Mouse (Mus musculus) kidney, embryonic 14.5 days (tissue): ENCODE data around the gene Rnf130. TPM values are rescaled to one million over a fixed set of nuclear protein-coding genes. Genes with fewer than 3 reads are reported as not detected.

Experiments used
- ATAC-seq: fragments of 200-750 bp; cut with Nextera tagmentation; 2 replicates; pipeline ENCODE4 v1.8.0; 2017; ENCODE audit warnings: moderate number of reproducible peaks, mild to moderate bottlenecking, moderate TSS enrichment, moderate library complexity; ENCODE audit not compliant: low FRiP score, low TSS enrichment
- H3K27ac ChIP-seq: fragments of 300-500 bp; sonication (generic); 2 replicates; pipeline ENCODE4 v1.5.1; 2014; ENCODE audit warnings: low read depth, mild to moderate bottlenecking, low read length, moderate library complexity, mixed read lengths
- H3K27me3 ChIP-seq: fragments of 300-500 bp; sonication (generic); 2 replicates; pipeline ENCODE4 v1.6.1; 2014; ENCODE audit warnings: mild to moderate bottlenecking, low read length; ENCODE audit not compliant: control insufficient read depth, insufficient read depth
- H3K36me3 ChIP-seq: fragments of 300-500 bp; sonication (generic); 2 replicates; pipeline ENCODE4 v1.6.1; 2014; ENCODE audit warnings: low read length, mixed read lengths; ENCODE audit not compliant: control insufficient read depth, insufficient read depth
- H3K4me1 ChIP-seq: fragments of 300-500 bp; sonication (generic); 2 replicates; pipeline ENCODE4 v1.6.1; 2014; ENCODE audit warnings: low read length, mixed read lengths; ENCODE audit not compliant: control insufficient read depth, insufficient read depth
- H3K4me2 ChIP-seq: fragments of 300-500 bp; sonication (generic); replicated peaks from 2 replicates; pipeline ENCODE4 v1.6.1; 2014; ENCODE audit warnings: low read depth, mild to moderate bottlenecking, low read length
- H3K4me3 ChIP-seq: fragments of 300-500 bp; sonication (generic); 2 replicates; pipeline ENCODE4 v1.5.1; 2014; ENCODE audit warnings: mild to moderate bottlenecking, low read length
- H3K9ac ChIP-seq: fragments of 300-500 bp; sonication (generic); 2 replicates; pipeline ENCODE4 v1.6.1; 2014; ENCODE audit warnings: low read depth, mild to moderate bottlenecking, low read length, moderate library complexity
- H3K9me3 ChIP-seq: fragments of 300-500 bp; sonication (generic); 2 replicates; pipeline ENCODE4 v1.6.1; 2016; ENCODE audit warnings: low read length; ENCODE audit not compliant: control insufficient read depth
- WGBS: fragments of 180-500 bp; shearing (Covaris S2); extraction: QIAGEN DNeasy Blood & Tissue Kit; methylation state at CpG from one replicate; pipeline ENCODE4 v1.1.7; 2014; 5-methylcytosine and 5-hydroxymethylcytosine counted together
- polyA plus RNA-seq: library from polyadenylated mRNA; unstranded; fragments of >200 nt; fragmentation: Nextera tagmentation; extraction: Ambion mirVana; gene quantifications from 2 replicates; pipeline ENCODE4 v1.2.1, GENCODE M21; 2014

Rnf130 gene
- polyA plus RNA-seq, 1 experiment from 2014 or later = 69.3 TPM

- 94% methylated on average over 6 of the region's 6 CpGs for WGBS
- ATAC-seq = no peak
Measured at GRCm38 (mm10) chr11:50132265-50132664, 107.1 kb downstream of the Rnf130 start.

GRCm38 (mm10) chr11:50134136-50134859 is 109.2 kb downstream of the Rnf130 start:
- Histone ChIP-seq H3K4me3 (no peak overlapping the region), H3K9ac (no peak overlapping the region), H3K27ac (no peak overlapping the region), H3K4me1 (peaks cover 8% of the 10 kb centered on the region; the same call in 1 of the 2 replicates), H3K9me3 (no peaks in the 10 kb centered on the region), H3K36me3 (peaks cover 30% of the 10 kb centered on the region), H3K4me2 (no peak overlapping the region), H3K27me3 (no peaks in the 10 kb centered on the region)
- ATAC-seq = no peak
- 77% methylated on average over 10 of the region's 10 CpGs for WGBS

More at GRCm38 (mm10) chr11:50132265-50132664, 107.1 kb downstream of the Rnf130 start:
- H3K27me3 ChIP-seq = no peaks in the 10 kb centered on the region
- peaks cover 8% of the 10 kb centered on the region; the same call in 1 of the 2 replicates for H3K4me1 ChIP-seq
- H3K9me3 ChIP-seq = no peaks in the 10 kb centered on the region
- peak overlapping the region; percentile 98 for H3K9ac ChIP-seq
- peak overlapping the region; percentile 89 for H3K4me3 ChIP-seq
- H3K4me2 ChIP-seq = peak overlapping the region; percentile 85
- no peak overlapping the region for H3K27ac ChIP-seq
- peaks cover 12% of the 10 kb centered on the region for H3K36me3 ChIP-seq

- Histone ChIP-seq H3K27me3 (no peaks in the 10 kb centered on the region), H3K27ac (no peak overlapping the region), H3K36me3 (peaks cover 67% of the 10 kb centered on the region), H3K9me3 (no peaks in the 10 kb centered on the region), H3K4me3 (no peak overlapping the region), H3K9ac (no peak overlapping the region), H3K4me1 (no peaks in the 10 kb centered on the region), H3K4me2 (no peak overlapping the region)
- no peak for ATAC-seq
- WGBS = 64% methylated on average over 10 of the region's 10 CpGs
Measured at GRCm38 (mm10) chr11:50138206-50138822, 113.2 kb downstream of the Rnf130 start.

DNA sequence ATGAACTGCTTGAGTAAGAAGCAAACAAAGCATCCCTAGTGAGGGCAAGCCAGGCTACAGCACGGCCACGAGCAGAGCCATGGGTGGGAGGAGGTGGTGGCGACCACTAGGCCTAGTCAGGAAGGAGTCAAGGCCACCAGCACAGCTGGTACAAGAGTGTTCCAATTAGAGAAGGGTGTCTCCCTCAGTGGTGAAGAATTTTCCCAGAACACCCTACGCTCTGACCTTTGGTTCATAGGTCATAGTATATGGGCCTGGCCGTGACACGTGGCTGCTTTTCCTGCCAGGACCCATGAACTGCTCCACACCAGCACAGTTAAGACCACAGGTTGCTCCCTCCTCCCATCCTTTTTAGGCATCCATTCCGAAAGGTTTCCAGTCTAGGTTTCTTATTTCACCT is 114.4 kb downstream of the Rnf130 start:
- Histone ChIP-seq H3K4me1 (no peaks in the 10 kb centered on the region), H3K27me3 (no peaks in the 10 kb centered on the region), H3K4me2 (no peak overlapping the region), H3K9ac (no peak overlapping the region), H3K9me3 (no peaks in the 10 kb centered on the region), H3K27ac (no peak overlapping the region), H3K36me3 (peaks cover 72% of the 10 kb centered on the region), H3K4me3 (no peak overlapping the region)
- no peak for ATAC-seq
- WGBS = 71% methylated on average over 7 of the region's 7 CpGs

GRCm38 (mm10) chr11:50145529-50145928 is 120.4 kb downstream of the Rnf130 start:
- Histone ChIP-seq H3K36me3 (peaks cover 84% of the 10 kb centered on the region), H3K4me2 (no peak overlapping the region), H3K27me3 (no peaks in the 10 kb centered on the region), H3K9me3 (no peaks in the 10 kb centered on the region), H3K4me3 (no peak overlapping the region), H3K27ac (no peak overlapping the region), H3K4me1 (no peaks in the 10 kb centered on the region), H3K9ac (no peak overlapping the region)
- WGBS = 90% methylated on average over 3 of the region's 3 CpGs
- ATAC-seq = no peak

DNA sequence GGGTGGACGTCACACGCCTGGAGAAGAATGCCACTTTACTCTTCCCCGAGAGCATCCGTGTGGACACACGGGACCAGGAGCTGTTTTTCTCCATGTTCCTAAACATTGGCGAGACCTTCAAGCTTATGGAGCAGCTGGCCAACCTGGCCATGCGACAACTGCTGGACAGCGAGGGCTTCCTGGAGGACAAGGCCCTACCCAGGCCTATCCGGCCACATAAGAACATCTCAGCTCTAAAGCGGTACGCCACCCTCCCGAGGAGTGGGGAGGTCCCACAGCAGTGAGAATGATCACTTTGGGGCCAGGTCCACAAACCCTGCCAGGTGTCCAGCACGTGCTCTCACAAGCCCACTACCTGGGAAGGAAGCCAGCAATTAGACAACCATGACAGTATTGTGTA is 121.0 kb downstream of the Rnf130 start:
- Histone ChIP-seq H3K9ac (no peak overlapping the region), H3K36me3 (peaks cover 83% of the 10 kb centered on the region), H3K4me1 (no peaks in the 10 kb centered on the region), H3K27me3 (no peaks in the 10 kb centered on the region), H3K4me2 (no peak overlapping the region), H3K9me3 (no peaks in the 10 kb centered on the region), H3K27ac (no peak overlapping the region), H3K4me3 (no peak overlapping the region)
- ATAC-seq = no peak
- 95% methylated on average over 13 of the region's 13 CpGs for WGBS

DNA sequence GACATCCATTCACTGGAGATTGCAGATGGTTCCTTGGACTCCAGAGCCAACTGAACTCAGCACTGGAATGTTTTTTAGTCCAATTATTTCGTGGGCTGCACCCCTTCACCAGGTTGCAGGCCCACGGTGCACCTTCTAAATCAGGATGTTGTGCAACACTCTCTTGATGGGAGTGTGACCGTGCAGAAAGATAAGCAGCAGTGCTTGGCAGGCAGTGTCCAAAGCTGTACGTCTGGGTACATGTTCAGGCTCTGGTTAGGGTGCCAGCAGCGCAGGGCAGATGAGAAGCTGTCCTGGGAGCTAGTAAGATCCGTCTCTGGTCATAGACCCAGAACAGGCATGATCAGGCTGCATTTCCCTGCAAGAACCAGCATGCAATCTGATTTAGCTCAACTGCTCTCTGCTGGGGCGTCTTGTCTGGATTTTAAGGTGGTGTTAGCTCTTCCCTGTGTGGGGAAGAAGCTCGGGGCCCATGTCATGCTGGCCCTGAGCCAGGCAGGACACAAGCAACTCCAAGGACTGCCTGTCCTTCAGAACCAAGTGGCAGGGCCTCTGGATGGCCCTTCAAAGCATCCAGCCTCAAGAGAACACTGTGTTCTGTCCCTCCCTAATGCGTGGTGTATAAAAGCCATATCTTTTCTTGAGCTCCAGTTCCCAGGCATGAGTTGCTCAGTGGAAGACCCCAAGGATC is 122.3 kb downstream of the Rnf130 start:
- no peaks in the 10 kb centered on the region for H3K27me3 ChIP-seq
- H3K9me3 ChIP-seq = no peaks in the 10 kb centered on the region
- H3K4me2 ChIP-seq = no peak overlapping the region
- H3K36me3 ChIP-seq = peaks cover 83% of the 10 kb centered on the region
- no peak overlapping the region for H3K27ac ChIP-seq
- ATAC-seq = no peak
- no peaks in the 10 kb centered on the region for H3K4me1 ChIP-seq
- no peak overlapping the region for H3K4me3 ChIP-seq
- 90% methylated on average over 9 of the region's 9 CpGs for WGBS
- H3K9ac ChIP-seq = no peak overlapping the region

GRCm38 (mm10) chr11:50147958-50148476 is 122.9 kb downstream of the Rnf130 start:
- no peaks in the 10 kb centered on the region for H3K27me3 ChIP-seq
- peaks cover 82% of the 10 kb centered on the region for H3K36me3 ChIP-seq
- no peak overlapping the region for H3K4me3 ChIP-seq
- no peak overlapping the region for H3K4me2 ChIP-seq
- no peaks in the 10 kb centered on the region for H3K9me3 ChIP-seq
- no peaks in the 10 kb centered on the region for H3K4me1 ChIP-seq
- no peak overlapping the region for H3K9ac ChIP-seq
- no peak overlapping the region for H3K27ac ChIP-seq
- no peak for ATAC-seq
- 94% methylated on average over 11 of the region's 11 CpGs for WGBS

GRCm38 (mm10) chr11:50149200-50149599 is 124.1 kb downstream of the Rnf130 start:
- peaks cover 5% of the 10 kb centered on the region for H3K4me1 ChIP-seq
- WGBS = 87% methylated on average over 7 of the region's 7 CpGs
- H3K36me3 ChIP-seq = peaks cover 81% of the 10 kb centered on the region
- no peak overlapping the region for H3K4me2 ChIP-seq
- ATAC-seq = no peak
- H3K27ac ChIP-seq = no peak overlapping the region
- no peaks in the 10 kb centered on the region for H3K27me3 ChIP-seq
- no peak overlapping the region for H3K4me3 ChIP-seq
- no peak overlapping the region for H3K9ac ChIP-seq
- no peaks in the 10 kb centered on the region for H3K9me3 ChIP-seq
